Mouse (Mus musculus): ENCODE measurements around the gene Dnajc21.

Gene Dnajc21

GRCm38 (mm10) chr15:10436893-10437292 is 33.4 kb downstream of the Dnajc21 start:
- no peak for DNase-seq (ENCODE audit: low spot score)

GRCm38 (mm10) chr15:10426545-10427266 is 43.6 kb downstream of the Dnajc21 start:
- no peak for DNase-seq (ENCODE audit: low spot score)

DNA sequence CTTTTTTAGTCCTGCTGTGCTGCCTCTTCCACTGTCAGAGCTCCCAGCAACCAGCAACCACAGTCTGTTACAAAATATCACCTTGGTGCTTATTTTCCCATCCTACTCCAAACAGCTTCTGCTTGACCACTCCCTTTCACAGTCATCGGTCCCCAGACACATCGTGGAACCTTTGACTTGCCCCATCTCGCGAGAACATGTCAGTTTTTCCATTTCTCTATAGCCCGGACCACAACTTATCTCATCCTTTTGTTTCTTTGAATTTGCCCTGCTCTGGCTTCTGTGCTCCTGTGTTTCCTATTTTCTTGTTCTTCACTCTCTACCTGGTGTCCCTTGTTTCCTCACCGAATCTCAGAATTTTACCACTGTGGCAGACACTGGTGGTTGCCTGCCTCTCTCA is 44.2 kb downstream of the Dnajc21 start:
- DNase-seq (ENCODE audit: low spot score) = no peak

DNA sequence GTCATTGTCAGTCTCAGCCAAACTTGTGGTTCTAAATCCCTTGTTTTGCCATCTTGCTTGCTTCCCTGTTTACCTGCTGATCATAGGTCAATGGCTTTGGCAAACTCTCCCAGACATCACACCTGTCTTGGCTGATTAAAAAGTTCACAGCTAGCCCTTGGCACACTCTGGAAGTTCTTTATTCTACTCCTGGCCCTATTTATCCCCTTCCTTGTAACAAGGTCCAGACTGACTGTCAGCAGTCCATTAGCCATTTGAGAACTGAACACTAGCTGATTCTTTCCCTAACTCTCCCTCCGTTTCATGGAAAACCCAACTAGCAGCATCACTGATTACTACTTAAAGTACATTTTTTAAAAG is 48.6 kb downstream of the Dnajc21 start:
- DNase-seq (ENCODE audit: low spot score) = no peak

GRCm38 (mm10) chr15:10421138-10421784 is 49.1 kb downstream of the Dnajc21 start:
- DNase-seq (ENCODE audit: low spot score) = no peak

GRCm38 (mm10) chr15:10413656-10414055 is 56.7 kb downstream of the Dnajc21 start:
- no peak for DNase-seq (ENCODE audit: low spot score)

DNA sequence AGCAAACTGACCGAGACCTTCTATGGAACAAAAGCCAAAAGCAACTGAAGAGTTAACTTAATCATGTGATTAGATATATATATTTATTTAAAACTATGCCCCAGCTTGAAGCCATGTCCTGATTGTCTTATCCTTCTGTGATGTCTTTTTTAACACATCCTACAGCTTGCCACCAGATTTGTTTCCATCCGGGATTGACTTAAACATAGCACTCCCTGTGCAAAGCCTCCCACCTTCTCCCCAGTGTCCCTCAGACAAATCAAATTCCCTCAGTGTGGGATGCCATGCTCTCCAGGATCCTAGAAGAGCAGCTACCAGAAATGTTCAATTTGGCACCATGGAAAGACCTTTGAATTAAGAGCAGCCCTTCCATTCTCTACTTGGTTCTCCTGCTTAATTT is 59.4 kb downstream of the Dnajc21 start:
- no peak for DNase-seq (ENCODE audit: low spot score)

DNA sequence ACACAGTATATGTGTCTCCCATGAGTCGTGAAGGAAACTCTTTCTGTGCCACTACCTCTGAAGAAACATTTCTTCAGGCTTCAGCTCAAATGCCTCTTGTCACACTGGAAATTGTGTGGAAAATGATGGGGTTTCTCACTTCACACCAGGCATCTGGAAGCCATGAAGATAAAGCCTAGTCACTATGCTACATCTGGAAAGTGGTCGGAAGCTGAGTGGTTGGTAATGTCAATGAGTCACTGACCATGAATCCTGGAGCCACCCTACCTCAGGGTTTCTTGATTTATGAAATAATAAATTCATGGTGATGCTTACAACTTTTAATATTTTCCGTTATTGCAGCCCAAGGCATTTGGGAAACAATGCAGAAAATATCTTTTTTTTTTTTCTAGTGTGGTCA is 60.5 kb downstream of the Dnajc21 start:
- DNase-seq (ENCODE audit: low spot score) = no peak

DNA sequence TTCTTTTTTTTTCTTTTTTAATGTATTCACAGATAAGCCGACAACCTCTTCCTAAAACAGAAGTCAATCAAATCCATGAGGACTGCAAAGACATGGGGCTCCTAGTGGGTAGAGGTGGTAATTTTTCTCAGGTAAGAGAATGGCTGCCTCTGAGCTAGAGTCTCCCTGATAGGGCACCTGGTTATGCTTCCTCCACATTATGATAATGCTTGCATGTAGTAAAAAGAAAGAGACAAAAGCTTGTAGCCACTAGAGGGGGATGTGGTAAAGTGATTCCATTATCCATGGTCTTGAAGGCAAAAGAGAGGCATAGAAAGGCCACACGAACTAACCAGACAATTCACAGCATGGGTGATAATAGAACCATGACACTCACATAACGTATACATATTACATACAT is 69.9 kb downstream of the Dnajc21 start:
- peak; percentile 12 for DNase-seq (ENCODE audit: low spot score)

DNA sequence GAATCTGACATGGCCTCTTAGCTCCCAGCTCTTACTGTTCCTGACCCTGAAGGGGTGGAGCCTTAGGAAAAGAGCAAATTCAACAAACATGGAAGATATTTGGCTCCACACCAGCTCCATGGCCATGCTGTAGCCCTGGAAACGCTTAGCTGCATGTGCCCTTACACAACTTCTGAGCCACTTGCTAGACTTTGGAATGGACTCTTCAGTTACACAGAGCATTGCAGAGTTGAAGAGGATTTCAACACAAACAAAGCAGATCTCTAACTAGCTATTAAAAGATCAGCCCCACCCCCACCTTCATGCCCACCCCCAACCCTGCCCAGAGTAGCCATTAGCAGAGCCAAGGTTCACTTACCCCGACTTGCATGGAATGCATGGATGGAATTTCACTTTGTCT is 70.5 kb downstream of the Dnajc21 start:
- no peak for DNase-seq (ENCODE audit: low spot score)

All from layer of hippocampus, adult 11-12 months (tissue).